Mouse (Mus musculus): ENCODE measurements at regions not wholly inside any gene's neighbourhood (a gene's known extent, or its start where the extent isn't known, plus 50 kb on each side); places are given as distances from the start of the nearest gene placed in this dataset.

GRCm38 (mm10) chr15:56425986-56426385 lies 1051.4 kb downstream of the Slc22a22 start:
- no peak for DNase-seq

GRCm38 (mm10) chr15:56420681-56421080 lies 1056.7 kb downstream of the Slc22a22 start:
- DNase-seq, result no peak

- DNase-seq, result no peak
Measured at GRCm38 (mm10) chr15:56391982-56392381, 1085.4 kb downstream of the Slc22a22 start.

GRCm38 (mm10) chr15:56378511-56378910 lies 1098.9 kb downstream of the Slc22a22 start:
- DNase-seq, result no peak

GRCm38 (mm10) chr15:56350903-56351302 lies 1126.5 kb downstream of the Slc22a22 start:
- DNase-seq, result no peak

GRCm38 (mm10) chr15:56346111-56346510 lies 1131.3 kb downstream of the Slc22a22 start:
- DNase-seq, result no peak

- no peak for DNase-seq
Measured at GRCm38 (mm10) chr15:56344973-56345372, 1132.5 kb downstream of the Slc22a22 start.

GRCm38 (mm10) chr15:56344304-56344932 lies 1133.0 kb downstream of the Slc22a22 start:
- DNase-seq, result no peak

- no peak for DNase-seq
Measured at GRCm38 (mm10) chr15:56337879-56338278, 1139.5 kb downstream of the Slc22a22 start.

GRCm38 (mm10) chr15:56336449-56336848 lies 1141.0 kb downstream of the Slc22a22 start:
- peak; percentile 78 for DNase-seq

GRCm38 (mm10) chr15:56335011-56335410 lies 1142.4 kb downstream of the Slc22a22 start:
- DNase-seq, result no peak

GRCm38 (mm10) chr15:56320501-56320900 lies 1156.9 kb downstream of the Slc22a22 start:
- no peak for DNase-seq

GRCm38 (mm10) chr15:56294910-56295438 lies 1182.5 kb downstream of the Slc22a22 start:
- no peak for DNase-seq

- DNase-seq, result peak; percentile 81
Measured at GRCm38 (mm10) chr15:56278622-56279301, 1198.7 kb downstream of the Slc22a22 start.

- DNase-seq, result no peak
Measured at GRCm38 (mm10) chr15:56278006-56278405, 1199.4 kb downstream of the Slc22a22 start.

- no peak for DNase-seq
Measured at GRCm38 (mm10) chr15:56248731-56249130, 1228.7 kb downstream of the Slc22a22 start.

GRCm38 (mm10) chr15:56244004-56244735 lies 1233.3 kb downstream of the Slc22a22 start:
- DNase-seq, result peak; percentile 5

- no peak for DNase-seq
Measured at GRCm38 (mm10) chr15:56202552-56202951, 1274.9 kb downstream of the Slc22a22 start.

GRCm38 (mm10) chr15:56199336-56199735 lies 1278.1 kb downstream of the Slc22a22 start:
- DNase-seq, result no peak

GRCm38 (mm10) chr15:56197425-56198201 lies 1279.8 kb downstream of the Slc22a22 start:
- DNase-seq, result no peak

- DNase-seq, result no peak
Measured at GRCm38 (mm10) chr15:56166236-56166635, 1311.2 kb downstream of the Slc22a22 start.

- no peak for DNase-seq
Measured at GRCm38 (mm10) chr15:56158726-56159125, 1318.7 kb downstream of the Slc22a22 start.

Measured in heart, postnatal 4 days (tissue).